Mouse (Mus musculus): ENCODE data around the gene Arhgef3. TPM values are rescaled to one million over a fixed set of nuclear protein-coding genes. Genes with fewer than 3 reads are reported as not detected.
A peak's percentile ranks its signal among the peaks of the same experiment; 100 is the strongest.

Gene Arhgef3
- polyA plus RNA-seq, 1 experiment: 17.3 TPM

DNA sequence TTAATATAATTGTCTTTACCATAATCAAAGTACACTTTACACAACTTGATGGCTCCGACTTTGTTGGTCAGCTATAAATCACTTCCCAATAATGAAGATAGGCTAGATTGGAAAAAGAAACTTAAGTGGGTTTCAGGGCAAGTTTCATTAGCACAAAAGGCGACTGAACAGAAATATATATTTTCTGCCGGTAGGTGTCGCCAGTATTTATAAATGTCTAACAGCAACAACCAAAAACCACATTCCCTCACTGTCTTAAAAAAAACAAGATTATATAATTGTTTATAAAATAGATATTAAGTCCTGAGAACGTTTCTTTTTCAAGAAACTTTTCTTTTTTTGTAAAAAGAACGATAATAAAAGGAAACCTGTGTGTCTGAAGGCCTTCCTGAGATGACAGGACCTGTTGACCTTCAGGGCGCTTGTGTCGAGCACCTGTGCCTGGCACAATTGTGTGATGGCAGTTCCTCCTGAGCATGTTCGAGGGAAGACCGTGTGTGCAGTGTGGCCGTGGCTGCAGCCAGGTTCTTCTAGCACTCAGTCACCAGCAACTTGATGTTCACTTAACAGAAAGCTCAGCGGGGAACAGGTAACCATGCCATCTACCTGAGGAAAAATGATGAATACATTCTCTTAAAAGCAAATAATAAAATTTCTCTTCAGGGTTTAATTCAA lies 223.5 kb downstream of the Arhgef3 start:
- no peak overlapping the region for H3K27ac ChIP-seq (ENCODE audit: insufficient read depth, low read depth, low read length)
- H3K4me3 ChIP-seq (ENCODE audit: insufficient read depth, low read depth, low read length): no peak overlapping the region
- peak; percentile 80 for DNase-seq
- no peaks in the 10 kb centered on the region for H3K27me3 ChIP-seq (replicated peaks; ENCODE audit: control insufficient read depth, insufficient read depth, low read length)
- H3K36me3 ChIP-seq (ENCODE audit: control insufficient read depth, insufficient read depth, low read length): no peaks in the 10 kb centered on the region; the same call in 1 of the 2 replicates
- 27% methylated on average over 12 of the region's 12 CpGs for WGBS
- no peak for TF ChIP-seq CTCF (conservative IDR thresholded peaks at IDR 0.05; ENCODE audit: insufficient read depth, insufficient read length, low read depth, low read length)
- TF ChIP-seq POLR2A (IDR thresholded peaks at IDR 0.05; ENCODE audit: low read depth, low read length): no peak
- H3K4me1 ChIP-seq (ENCODE audit: control insufficient read depth, insufficient read depth, low read length): peaks cover 33% of the 10 kb centered on the region

DNA sequence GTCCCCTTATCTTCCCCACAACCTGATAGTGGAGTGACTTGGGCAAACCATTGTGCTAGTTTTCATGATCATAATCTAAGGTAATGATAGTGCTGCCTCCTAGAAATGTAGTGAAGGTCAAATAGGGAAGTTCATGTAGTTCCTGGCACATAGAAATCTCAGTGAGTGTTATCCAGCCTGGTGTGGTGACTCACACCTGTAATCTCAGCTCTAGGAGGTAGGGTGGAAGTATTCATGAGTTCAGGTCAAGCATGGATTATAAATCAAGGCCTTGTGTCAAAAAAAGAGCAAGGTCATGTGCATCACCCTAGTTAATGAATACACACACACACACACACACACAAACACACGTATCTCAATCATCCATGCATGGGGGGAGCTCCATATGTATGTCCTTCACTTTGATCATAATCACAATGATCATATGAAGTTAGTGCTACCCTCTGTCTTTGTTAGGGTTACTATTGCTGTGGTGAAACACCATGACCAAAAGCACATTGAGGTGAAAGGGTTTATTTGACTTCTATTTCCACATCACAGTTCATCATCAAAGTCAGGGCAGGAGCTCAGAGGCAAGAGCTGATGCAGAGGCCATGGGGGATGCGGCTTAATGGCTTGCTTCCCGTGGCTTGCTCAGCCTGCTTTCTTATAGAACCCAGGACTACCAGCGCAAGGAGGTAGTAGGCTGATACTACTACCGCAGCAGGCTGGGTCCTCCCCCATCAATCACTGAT lies 226.2 kb downstream of the Arhgef3 start:
- peak; percentile 24 for DNase-seq
- Histone ChIP-seq H3K27me3 (replicated peaks; ENCODE audit: control insufficient read depth, insufficient read depth, low read length) (no peaks in the 10 kb centered on the region), H3K4me1 (ENCODE audit: control insufficient read depth, insufficient read depth, low read length) (peaks cover 46% of the 10 kb centered on the region), H3K36me3 (ENCODE audit: control insufficient read depth, insufficient read depth, low read length) (no peaks in the 10 kb centered on the region; the same call in 1 of the 2 replicates), H3K4me3 (ENCODE audit: insufficient read depth, low read depth, low read length) (no peak overlapping the region), H3K27ac (ENCODE audit: insufficient read depth, low read depth, low read length) (peak overlapping the region; percentile 20; the same call in 1 of the 2 replicates)
- TF ChIP-seq POLR2A (IDR thresholded peaks at IDR 0.05; ENCODE audit: low read depth, low read length) (no peak), CTCF (conservative IDR thresholded peaks at IDR 0.05; ENCODE audit: insufficient read depth, insufficient read length, low read depth, low read length) (no peak)
- 53% methylated on average over 5 of the region's 5 CpGs for WGBS

DNA sequence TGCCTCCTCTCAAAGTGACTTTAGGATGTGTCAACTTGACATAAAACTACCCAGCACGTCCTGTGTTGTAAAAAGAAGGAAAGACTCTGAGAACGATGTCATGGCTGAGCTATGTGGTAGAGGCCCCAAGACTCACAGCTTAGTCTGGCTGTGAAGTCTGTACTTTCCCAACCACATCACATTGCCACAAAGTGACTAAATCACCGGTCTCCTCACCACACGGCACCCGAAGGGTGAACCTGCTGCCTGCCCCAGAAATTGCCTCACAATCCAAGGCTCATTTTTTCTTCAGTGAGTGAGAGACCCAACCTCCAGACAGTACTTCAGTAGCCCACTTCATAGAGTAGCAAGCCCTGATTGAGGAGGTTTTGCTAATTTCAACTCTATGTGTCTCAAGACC lies 226.8 kb downstream of the Arhgef3 start:
- H3K4me3 ChIP-seq (ENCODE audit: insufficient read depth, low read depth, low read length): no peak overlapping the region
- 69% methylated on average over 5 of the region's 5 CpGs for WGBS
- no peaks in the 10 kb centered on the region for H3K27me3 ChIP-seq (replicated peaks; ENCODE audit: control insufficient read depth, insufficient read depth, low read length)
- no peak for DNase-seq
- H3K36me3 ChIP-seq (ENCODE audit: control insufficient read depth, insufficient read depth, low read length): no peaks in the 10 kb centered on the region; the same call in 1 of the 2 replicates
- TF ChIP-seq POLR2A (IDR thresholded peaks at IDR 0.05; ENCODE audit: low read depth, low read length) (no peak), CTCF (conservative IDR thresholded peaks at IDR 0.05; ENCODE audit: insufficient read depth, insufficient read length, low read depth, low read length) (no peak)
- H3K4me1 ChIP-seq (ENCODE audit: control insufficient read depth, insufficient read depth, low read length): peaks cover 46% of the 10 kb centered on the region
- H3K27ac ChIP-seq (ENCODE audit: insufficient read depth, low read depth, low read length): peak overlapping the region; percentile 43

DNA sequence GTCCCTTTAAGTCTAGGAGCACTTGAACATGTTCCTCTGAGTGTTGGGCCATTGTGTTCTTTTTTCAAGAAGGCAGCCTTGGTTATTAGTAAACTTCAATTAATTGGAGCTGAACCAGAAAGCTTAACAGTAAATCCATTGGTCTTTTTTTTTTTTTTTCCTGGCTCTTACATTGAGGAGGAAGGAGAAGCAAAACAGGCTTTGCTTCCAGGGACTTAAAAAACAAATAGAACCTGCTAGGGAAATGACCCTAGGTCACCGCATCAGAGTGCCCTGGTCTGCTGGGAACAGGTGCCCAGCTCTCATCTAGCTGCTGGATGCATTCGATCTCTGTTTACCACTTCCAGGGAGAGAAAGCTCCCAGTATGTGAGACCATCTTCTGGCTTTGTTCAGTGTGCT lies 227.8 kb downstream of the Arhgef3 start:
- no peak for TF ChIP-seq CTCF (conservative IDR thresholded peaks at IDR 0.05; ENCODE audit: insufficient read depth, insufficient read length, low read depth, low read length)
- 56% methylated on average over 2 of the region's 2 CpGs for WGBS
- Histone ChIP-seq H3K36me3 (ENCODE audit: control insufficient read depth, insufficient read depth, low read length) (no peaks in the 10 kb centered on the region; the same call in 1 of the 2 replicates), H3K27ac (ENCODE audit: insufficient read depth, low read depth, low read length) (peak overlapping the region; percentile 83), H3K4me3 (ENCODE audit: insufficient read depth, low read depth, low read length) (no peak overlapping the region), H3K27me3 (replicated peaks; ENCODE audit: control insufficient read depth, insufficient read depth, low read length) (no peaks in the 10 kb centered on the region), H3K4me1 (ENCODE audit: control insufficient read depth, insufficient read depth, low read length) (peaks cover 40% of the 10 kb centered on the region)
- peak; percentile 52 for DNase-seq

DNA sequence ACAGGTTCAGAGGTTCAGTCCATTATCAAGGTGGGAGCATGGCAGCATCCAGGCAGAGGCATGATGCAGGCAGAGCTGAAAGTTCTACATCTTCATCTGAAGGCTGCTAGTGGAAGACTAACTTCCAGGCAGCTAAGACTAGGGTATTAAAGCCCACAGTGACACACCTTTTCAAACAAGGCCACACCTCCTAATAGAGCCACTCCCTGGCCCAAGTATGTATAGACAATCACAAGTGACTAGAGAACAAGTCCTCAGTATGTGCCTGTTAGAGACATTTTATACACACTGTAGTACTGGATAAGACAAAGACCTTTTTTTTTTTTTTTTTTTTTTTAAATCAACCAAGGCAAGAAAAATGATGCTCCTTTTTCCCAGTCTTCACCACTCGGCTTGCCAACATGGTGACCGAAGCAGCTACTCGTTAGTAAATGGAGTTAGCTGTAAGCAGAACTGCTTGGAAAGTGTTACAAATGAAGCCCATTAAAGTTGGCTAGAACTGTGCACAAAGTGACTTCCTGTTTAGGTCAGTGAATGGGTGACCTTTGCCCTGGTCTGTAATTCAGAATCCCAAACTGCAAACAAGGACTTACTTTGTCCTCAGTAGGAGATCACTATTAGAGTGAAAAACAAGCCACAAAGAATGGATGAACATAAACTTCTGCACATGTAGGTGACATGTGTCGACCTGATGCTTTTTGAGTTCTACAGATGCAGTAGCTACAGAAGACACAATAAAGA lies 229.7 kb downstream of the Arhgef3 start:
- WGBS: 63% methylated on average over 4 of the region's 4 CpGs
- Histone ChIP-seq H3K4me1 (ENCODE audit: control insufficient read depth, insufficient read depth, low read length) (peaks cover 35% of the 10 kb centered on the region), H3K27ac (ENCODE audit: insufficient read depth, low read depth, low read length) (peak overlapping the region; percentile 51; the same call in 1 of the 2 replicates), H3K4me3 (ENCODE audit: insufficient read depth, low read depth, low read length) (no peak overlapping the region), H3K27me3 (replicated peaks; ENCODE audit: control insufficient read depth, insufficient read depth, low read length) (no peaks in the 10 kb centered on the region), H3K36me3 (ENCODE audit: control insufficient read depth, insufficient read depth, low read length) (no peaks in the 10 kb centered on the region)
- TF ChIP-seq POLR2A (IDR thresholded peaks at IDR 0.05; ENCODE audit: low read depth, low read length) (no peak), CTCF (conservative IDR thresholded peaks at IDR 0.05; ENCODE audit: insufficient read depth, insufficient read length, low read depth, low read length) (no peak)
- peak; percentile 81 for DNase-seq

DNA sequence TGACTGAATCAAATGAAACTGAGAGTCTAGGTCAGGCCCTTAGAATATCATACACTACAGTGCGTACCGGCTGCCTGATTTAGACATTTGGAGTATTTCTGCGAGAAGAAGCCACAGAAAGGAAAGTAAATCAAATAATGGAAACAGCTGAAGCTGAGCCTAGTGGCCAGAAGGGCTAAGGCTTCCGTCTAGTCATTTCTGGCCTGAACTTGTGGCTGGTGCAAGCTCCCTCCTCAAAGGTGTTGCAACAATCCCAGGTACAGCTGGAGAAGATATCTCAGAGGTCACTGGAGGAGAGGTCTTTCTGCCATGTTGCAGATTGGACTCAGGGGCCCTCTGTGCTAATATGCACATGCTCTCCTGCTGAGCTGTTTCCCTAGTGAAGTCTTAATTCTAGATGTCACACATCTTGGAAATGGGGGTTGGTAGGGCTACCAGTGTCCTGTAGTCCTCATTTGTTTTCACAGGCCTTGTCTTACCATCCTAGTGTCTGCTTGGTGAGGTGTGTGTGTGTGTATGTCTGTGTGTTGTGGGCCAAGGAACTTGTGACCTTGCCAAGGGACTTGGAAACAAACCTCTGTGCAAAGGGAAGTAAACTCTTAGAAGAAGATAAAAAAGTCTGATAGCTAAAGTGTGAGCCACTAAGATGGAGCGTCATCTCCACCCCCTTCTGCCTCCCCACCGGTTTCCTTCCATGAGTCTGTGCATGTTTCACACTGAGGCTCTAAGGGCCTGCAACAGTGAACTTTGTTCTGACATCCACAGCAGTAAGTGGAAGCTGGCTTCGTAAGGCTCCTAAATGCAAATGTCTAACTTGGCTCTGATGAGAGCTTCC lies 230.6 kb downstream of the Arhgef3 start:
- DNase-seq: peak; percentile 24
- no peaks in the 10 kb centered on the region for H3K27me3 ChIP-seq (replicated peaks; ENCODE audit: control insufficient read depth, insufficient read depth, low read length)
- H3K4me3 ChIP-seq (ENCODE audit: insufficient read depth, low read depth, low read length): no peak overlapping the region
- TF ChIP-seq CTCF (conservative IDR thresholded peaks at IDR 0.05; ENCODE audit: insufficient read depth, insufficient read length, low read depth, low read length) (no peak), POLR2A (IDR thresholded peaks at IDR 0.05; ENCODE audit: low read depth, low read length) (no peak)
- WGBS: 57% methylated on average over 7 of the region's 7 CpGs
- H3K27ac ChIP-seq (ENCODE audit: insufficient read depth, low read depth, low read length): peak overlapping the region; percentile 51
- H3K4me1 ChIP-seq (ENCODE audit: control insufficient read depth, insufficient read depth, low read length): peaks cover 43% of the 10 kb centered on the region
- no peaks in the 10 kb centered on the region for H3K36me3 ChIP-seq (ENCODE audit: control insufficient read depth, insufficient read depth, low read length)
